Mouse (Mus musculus) midbrain, embryonic 10.5 days (tissue): ENCODE data around the gene Dirc2. TPM values are rescaled to one million over a fixed set of nuclear protein-coding genes. Genes with fewer than 3 reads are reported as not detected.

Experiments used
- DNase-seq: peaks from one replicate; pipeline ENCODE4 v3.0.0-alpha.2; 2017; ENCODE audit warnings: low spot score
- H3K27ac ChIP-seq: fragments of 300-500 bp; sonication (generic); replicated peaks from 2 replicates; pipeline ENCODE4 v1.5.1; 2016; ENCODE audit warnings: mild to moderate bottlenecking
- H3K27me3 ChIP-seq: fragments of 300-500 bp; sonication (generic); 2 replicates; pipeline ENCODE4 v1.6.1; 2016; ENCODE audit warnings: low read depth, mild to moderate bottlenecking; ENCODE audit not compliant: poor library complexity, severe bottlenecking
- H3K36me3 ChIP-seq: fragments of 300-500 bp; sonication (generic); 2 replicates; pipeline ENCODE4 v1.6.1; 2016; ENCODE audit warnings: mild to moderate bottlenecking, moderate library complexity
- H3K4me1 ChIP-seq: fragments of 300-500 bp; sonication (generic); 2 replicates; pipeline ENCODE4 v1.6.1; 2016
- H3K4me3 ChIP-seq: fragments of 300-500 bp; sonication (generic); 2 replicates; pipeline ENCODE4 v1.5.1; 2016; ENCODE audit warnings: mild to moderate bottlenecking, moderate library complexity
- H3K9me3 ChIP-seq: fragments of 300-500 bp; sonication (generic); replicated peaks from 2 replicates; pipeline ENCODE4 v1.6.1; 2016; ENCODE audit warnings: mild to moderate bottlenecking
- WGBS: fragments of 180-500 bp; shearing (Covaris S2); methylation state at CpG from one replicate; pipeline ENCODE4 v1.1.7; 2016; 5-methylcytosine and 5-hydroxymethylcytosine counted together
- polyA plus RNA-seq: library from polyadenylated mRNA; unstranded; fragments of >200 nt; fragmentation: Nextera tagmentation; extraction: Ambion mirVana; gene quantifications from 2 replicates; pipeline ENCODE4 v1.2.1, GENCODE M21; 2016

Gene Dirc2
- polyA plus RNA-seq, 1 experiment from 2014 or later: 12.5 TPM

DNA sequence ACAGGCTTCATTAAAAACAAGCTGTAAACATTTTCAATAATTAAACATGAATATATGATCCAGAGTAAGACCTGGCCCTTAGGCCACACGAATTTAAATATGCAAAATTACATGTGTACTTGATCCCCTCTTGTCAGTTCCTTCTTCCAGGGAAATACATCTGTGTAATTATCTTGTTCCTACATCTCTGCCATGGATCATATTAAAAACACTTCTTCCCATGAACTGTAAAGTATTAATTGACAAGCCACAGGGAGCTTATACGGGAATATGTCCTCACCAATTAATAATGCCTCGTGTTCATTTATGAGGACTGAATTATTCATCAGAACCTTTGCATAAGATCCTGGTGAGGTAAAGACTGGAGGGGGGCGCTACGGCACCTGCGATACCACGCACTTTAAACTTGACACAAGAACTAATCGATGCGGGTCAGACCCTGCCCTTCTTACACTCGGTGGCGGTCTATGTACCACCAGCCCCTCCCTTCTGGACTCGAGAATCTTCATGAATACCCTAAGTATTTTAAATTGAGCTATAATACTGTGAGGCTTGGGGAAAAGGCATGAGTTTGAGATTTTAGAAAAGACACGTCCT is 74.8 kb downstream of the Dirc2 start:
- no peak overlapping the region for H3K27ac ChIP-seq
- DNase-seq: no peak
- no peaks in the 10 kb centered on the region for H3K4me1 ChIP-seq
- WGBS: 92% methylated on average over 13 of the region's 13 CpGs
- H3K4me3 ChIP-seq: no peak overlapping the region
- H3K27me3 ChIP-seq: no peaks in the 10 kb centered on the region; the same call in 1 of the 2 replicates
- peaks cover 18% of the 10 kb centered on the region for H3K36me3 ChIP-seq
- no peaks in the 10 kb centered on the region; the same call in 1 of the 2 replicates for H3K9me3 ChIP-seq

- Histone ChIP-seq H3K4me3 (no peak overlapping the region), H3K4me1 (no peaks in the 10 kb centered on the region), H3K27me3 (peaks cover 10% of the 10 kb centered on the region; the same call in 1 of the 2 replicates), H3K9me3 (no peaks in the 10 kb centered on the region; the same call in 1 of the 2 replicates), H3K36me3 (peaks cover 12% of the 10 kb centered on the region), H3K27ac (no peak overlapping the region)
- DNase-seq: no peak
- 93% methylated on average over 7 of the region's 7 CpGs for WGBS
These were observed 77.5 kb downstream of the Dirc2 start for GRCm38 (mm10) chr16:35691606-35692005.

GRCm38 (mm10) chr16:35686491-35686890 is 82.7 kb downstream of the Dirc2 start:
- WGBS: 87% methylated on average over 7 of the region's 7 CpGs
- H3K4me1 ChIP-seq: peaks cover 10% of the 10 kb centered on the region
- H3K27me3 ChIP-seq: peaks cover 27% of the 10 kb centered on the region; the same call in 1 of the 2 replicates
- no peak for DNase-seq
- H3K27ac ChIP-seq: no peak overlapping the region
- H3K4me3 ChIP-seq: no peak overlapping the region
- H3K9me3 ChIP-seq: no peaks in the 10 kb centered on the region
- no peaks in the 10 kb centered on the region for H3K36me3 ChIP-seq

- no peaks in the 10 kb centered on the region for H3K36me3 ChIP-seq
- no peak overlapping the region for H3K4me3 ChIP-seq
- DNase-seq: no peak
- H3K27me3 ChIP-seq: peaks cover 33% of the 10 kb centered on the region
- no peak overlapping the region for H3K27ac ChIP-seq
- peaks cover 19% of the 10 kb centered on the region for H3K4me1 ChIP-seq
- no peaks in the 10 kb centered on the region for H3K9me3 ChIP-seq
- WGBS: 78% methylated on average over 13 of the region's 13 CpGs
These were observed 84.1 kb downstream of the Dirc2 start for GRCm38 (mm10) chr16:35685027-35685426.

DNA sequence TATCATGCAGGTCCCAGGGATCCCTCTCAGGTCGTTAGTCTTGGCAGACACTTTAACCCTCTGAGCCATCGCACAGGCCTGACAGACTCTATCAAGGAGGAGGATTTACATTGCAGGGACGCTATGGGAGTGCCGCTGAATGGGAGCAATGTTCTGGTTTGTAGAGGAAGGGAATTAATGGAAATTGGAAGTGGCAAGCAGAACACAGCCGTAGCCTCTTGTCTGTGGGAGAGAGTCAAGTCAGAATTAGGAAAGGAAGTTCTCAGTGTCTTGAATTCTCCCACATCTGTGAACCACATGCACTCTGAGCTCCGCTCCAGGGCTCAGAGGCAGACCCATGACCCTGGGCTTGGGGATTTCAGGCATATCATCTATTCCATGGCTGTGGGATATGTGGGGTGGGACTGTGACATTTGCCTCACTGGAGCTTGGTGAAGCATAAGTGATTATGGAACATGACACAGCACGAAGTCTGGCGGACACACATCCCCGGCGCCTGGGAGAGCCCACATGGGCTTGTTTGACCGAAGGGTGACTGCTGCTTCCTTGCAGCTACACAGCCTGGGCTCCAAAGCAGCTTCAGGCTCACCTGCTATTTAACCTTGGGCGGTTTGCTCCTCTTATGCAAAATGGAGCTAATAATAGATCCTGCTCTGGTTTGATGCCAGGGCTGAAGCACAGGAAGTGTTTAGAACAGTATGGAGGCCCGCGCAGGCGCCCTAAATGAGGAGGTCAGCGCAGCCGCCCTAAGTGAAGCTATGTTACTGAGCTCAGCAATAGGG is 87.6 kb downstream of the Dirc2 start:
- 65% methylated on average over 17 of the region's 17 CpGs for WGBS
- peak; percentile 54 for DNase-seq
- Histone ChIP-seq H3K4me3 (no peak overlapping the region), H3K27me3 (peaks cover 35% of the 10 kb centered on the region), H3K36me3 (no peaks in the 10 kb centered on the region), H3K9me3 (no peaks in the 10 kb centered on the region), H3K4me1 (peaks cover 31% of the 10 kb centered on the region), H3K27ac (no peak overlapping the region)

GRCm38 (mm10) chr16:35678476-35678875 is 90.7 kb downstream of the Dirc2 start:
- DNase-seq: no peak
- H3K9me3 ChIP-seq: no peaks in the 10 kb centered on the region
- peaks cover 26% of the 10 kb centered on the region for H3K27me3 ChIP-seq
- H3K4me1 ChIP-seq: peaks cover 34% of the 10 kb centered on the region
- H3K27ac ChIP-seq: no peak overlapping the region
- H3K36me3 ChIP-seq: no peaks in the 10 kb centered on the region
- H3K4me3 ChIP-seq: no peak overlapping the region
- WGBS: 41% methylated on average over 3 of the region's 3 CpGs

DNA sequence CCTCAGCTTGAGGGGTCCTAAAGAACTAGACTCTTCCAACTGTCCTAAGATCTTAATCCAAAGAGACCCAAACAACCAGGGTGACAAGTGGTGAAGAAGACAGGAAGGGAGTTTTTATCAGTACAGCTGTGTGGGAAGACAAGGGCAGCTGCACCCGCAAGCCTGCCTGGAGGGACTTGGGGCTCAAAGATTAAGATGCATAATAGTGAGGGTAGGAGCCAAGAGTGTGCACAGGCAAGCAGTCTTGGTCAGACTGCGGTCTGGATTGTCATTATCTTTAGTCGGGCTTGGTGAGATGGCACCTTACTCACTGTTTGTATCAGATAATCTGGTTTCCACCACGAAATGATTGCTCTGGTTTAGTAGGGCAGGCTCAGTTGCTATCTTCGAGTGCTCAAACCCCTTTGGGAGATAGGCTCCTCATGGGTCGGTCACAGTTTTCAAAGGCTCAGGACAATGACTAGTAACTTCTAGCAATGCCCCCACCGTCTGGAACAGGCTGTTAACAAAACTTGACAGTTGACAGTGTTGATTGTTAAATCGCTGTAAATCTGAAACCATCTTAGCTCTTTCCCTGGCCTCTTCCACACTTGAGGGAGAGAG is 91.5 kb downstream of the Dirc2 start:
- peaks cover 34% of the 10 kb centered on the region for H3K4me1 ChIP-seq
- no peak overlapping the region for H3K4me3 ChIP-seq
- H3K9me3 ChIP-seq: no peaks in the 10 kb centered on the region
- peaks cover 18% of the 10 kb centered on the region for H3K27me3 ChIP-seq
- 82% methylated on average over 8 of the region's 8 CpGs for WGBS
- H3K27ac ChIP-seq: no peak overlapping the region
- no peaks in the 10 kb centered on the region for H3K36me3 ChIP-seq
- no peak for DNase-seq

- no peak for DNase-seq
- H3K4me3 ChIP-seq: no peak overlapping the region
- 91% methylated on average over 4 of the region's 4 CpGs for WGBS
- H3K9me3 ChIP-seq: no peaks in the 10 kb centered on the region
- H3K36me3 ChIP-seq: peaks cover 56% of the 10 kb centered on the region
- H3K4me1 ChIP-seq: peaks cover 5% of the 10 kb centered on the region
- peaks cover 16% of the 10 kb centered on the region for H3K27me3 ChIP-seq
- H3K27ac ChIP-seq: no peak overlapping the region
These were observed 104.3 kb downstream of the Dirc2 start for GRCm38 (mm10) chr16:35664847-35665246.

DNA sequence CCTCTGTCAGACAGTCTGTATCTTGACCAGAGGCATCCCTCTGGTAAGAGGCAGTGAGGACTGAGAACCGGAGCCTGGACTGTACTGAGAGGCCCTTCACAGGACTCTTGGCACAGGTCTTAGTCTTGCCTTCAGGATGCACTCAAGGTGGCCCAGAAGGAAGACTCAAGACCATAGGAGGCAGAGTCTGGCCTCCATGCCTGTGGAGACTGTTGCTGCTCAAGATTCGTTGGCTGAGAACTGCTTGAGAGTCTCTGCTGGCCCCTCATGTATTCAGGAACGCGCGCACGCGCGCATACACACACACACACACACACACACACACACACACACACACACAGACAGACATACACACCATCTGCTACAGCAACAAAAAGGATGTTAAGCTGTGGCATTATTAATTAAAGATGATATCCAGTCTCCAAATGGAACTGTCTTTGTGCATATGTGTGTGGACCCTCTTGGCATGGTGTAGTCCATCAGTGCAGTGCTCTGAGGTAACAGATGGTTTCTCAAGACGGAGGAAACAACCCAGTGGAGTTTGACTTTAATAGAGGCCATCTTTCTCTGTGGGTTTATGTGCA is 105.2 kb downstream of the Dirc2 start:
- peaks cover 9% of the 10 kb centered on the region for H3K4me1 ChIP-seq
- H3K4me3 ChIP-seq: no peak overlapping the region
- H3K27me3 ChIP-seq: peaks cover 26% of the 10 kb centered on the region
- WGBS: 94% methylated on average over 9 of the region's 9 CpGs
- no peak overlapping the region for H3K27ac ChIP-seq
- H3K9me3 ChIP-seq: no peaks in the 10 kb centered on the region
- H3K36me3 ChIP-seq: peaks cover 65% of the 10 kb centered on the region
- no peak for DNase-seq

DNA sequence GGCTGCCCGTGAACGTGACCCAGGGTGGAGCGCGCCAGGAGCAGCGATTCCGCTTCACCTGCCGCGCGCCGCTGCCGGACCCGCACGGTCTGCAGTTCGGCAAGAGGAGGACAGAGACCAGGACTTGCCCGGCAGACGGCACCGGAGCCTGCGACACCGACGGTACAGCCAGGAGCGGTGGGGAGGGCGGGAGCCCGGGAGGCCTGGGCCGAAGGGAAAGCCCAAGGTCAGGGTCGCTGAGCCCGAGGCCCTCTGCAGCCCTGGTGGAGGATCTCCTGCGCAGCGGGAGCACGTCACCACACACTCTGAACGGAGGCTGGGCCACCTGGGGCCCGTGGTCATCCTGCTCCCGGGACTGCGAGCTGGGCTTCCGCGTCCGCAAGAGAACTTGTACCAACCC is 108.9 kb downstream of the Dirc2 start:
- Histone ChIP-seq H3K4me3 (peak overlapping the region; percentile 34), H3K27ac (no peak overlapping the region), H3K9me3 (no peaks in the 10 kb centered on the region), H3K4me1 (peaks cover 9% of the 10 kb centered on the region), H3K27me3 (peaks cover 45% of the 10 kb centered on the region), H3K36me3 (peaks cover 100% of the 10 kb centered on the region)
- 28% methylated on average over 36 of the region's 36 CpGs for WGBS
- peak; percentile 24 for DNase-seq

DNA sequence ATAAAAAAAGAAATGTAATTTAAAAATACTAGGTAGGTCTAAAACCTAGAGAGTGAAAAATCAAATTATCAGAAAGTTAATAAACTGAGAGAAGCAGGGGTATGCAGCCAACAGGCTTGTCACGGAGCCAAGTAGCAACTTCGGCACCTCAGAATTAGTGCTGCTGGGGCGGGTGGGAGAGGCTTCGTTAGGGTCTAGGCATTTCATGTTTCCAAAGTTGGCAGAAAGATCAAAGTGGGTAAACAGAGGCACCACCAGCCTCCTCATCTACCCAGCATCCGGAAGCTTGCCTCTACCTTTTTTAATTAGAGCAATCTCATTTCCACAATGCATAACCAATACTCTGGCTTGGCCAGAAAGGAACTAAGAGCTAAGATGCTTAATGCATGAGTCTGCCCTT is 115.2 kb downstream of the Dirc2 start:
- WGBS: 92% methylated on average over 5 of the region's 5 CpGs
- peaks cover 20% of the 10 kb centered on the region for H3K27me3 ChIP-seq
- H3K36me3 ChIP-seq: peaks cover 99% of the 10 kb centered on the region
- H3K4me1 ChIP-seq: no peaks in the 10 kb centered on the region
- H3K9me3 ChIP-seq: no peaks in the 10 kb centered on the region
- no peak overlapping the region for H3K4me3 ChIP-seq
- no peak for DNase-seq
- H3K27ac ChIP-seq: no peak overlapping the region

DNA sequence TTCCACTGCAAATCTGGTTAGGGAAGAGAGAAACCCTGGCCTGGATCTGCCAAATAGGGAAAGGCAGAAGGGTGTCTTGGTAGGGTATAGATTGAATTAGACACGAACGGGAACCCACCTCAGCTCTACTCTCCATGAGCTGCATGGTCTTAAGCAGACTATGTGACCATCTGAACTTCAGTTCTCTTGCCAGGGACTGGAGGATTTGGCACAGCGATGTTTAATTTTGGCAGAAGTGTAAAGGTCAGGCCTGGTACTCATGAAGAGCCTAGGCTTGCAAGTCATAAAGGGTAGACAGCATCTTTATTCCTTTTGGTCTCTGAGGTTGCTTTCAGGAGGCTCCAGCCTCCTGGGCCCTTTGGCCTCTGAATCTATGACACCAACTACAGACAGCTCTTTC is 116.5 kb downstream of the Dirc2 start:
- 88% methylated on average over 3 of the region's 3 CpGs for WGBS
- Histone ChIP-seq H3K36me3 (peaks cover 99% of the 10 kb centered on the region), H3K4me1 (no peaks in the 10 kb centered on the region), H3K4me3 (no peak overlapping the region), H3K27me3 (peaks cover 7% of the 10 kb centered on the region), H3K9me3 (no peaks in the 10 kb centered on the region), H3K27ac (no peak overlapping the region)
- no peak for DNase-seq
